Mouse (Mus musculus): Measurements from ENCODE around the gene Dgkq.

The Dgkq gene

DNA sequence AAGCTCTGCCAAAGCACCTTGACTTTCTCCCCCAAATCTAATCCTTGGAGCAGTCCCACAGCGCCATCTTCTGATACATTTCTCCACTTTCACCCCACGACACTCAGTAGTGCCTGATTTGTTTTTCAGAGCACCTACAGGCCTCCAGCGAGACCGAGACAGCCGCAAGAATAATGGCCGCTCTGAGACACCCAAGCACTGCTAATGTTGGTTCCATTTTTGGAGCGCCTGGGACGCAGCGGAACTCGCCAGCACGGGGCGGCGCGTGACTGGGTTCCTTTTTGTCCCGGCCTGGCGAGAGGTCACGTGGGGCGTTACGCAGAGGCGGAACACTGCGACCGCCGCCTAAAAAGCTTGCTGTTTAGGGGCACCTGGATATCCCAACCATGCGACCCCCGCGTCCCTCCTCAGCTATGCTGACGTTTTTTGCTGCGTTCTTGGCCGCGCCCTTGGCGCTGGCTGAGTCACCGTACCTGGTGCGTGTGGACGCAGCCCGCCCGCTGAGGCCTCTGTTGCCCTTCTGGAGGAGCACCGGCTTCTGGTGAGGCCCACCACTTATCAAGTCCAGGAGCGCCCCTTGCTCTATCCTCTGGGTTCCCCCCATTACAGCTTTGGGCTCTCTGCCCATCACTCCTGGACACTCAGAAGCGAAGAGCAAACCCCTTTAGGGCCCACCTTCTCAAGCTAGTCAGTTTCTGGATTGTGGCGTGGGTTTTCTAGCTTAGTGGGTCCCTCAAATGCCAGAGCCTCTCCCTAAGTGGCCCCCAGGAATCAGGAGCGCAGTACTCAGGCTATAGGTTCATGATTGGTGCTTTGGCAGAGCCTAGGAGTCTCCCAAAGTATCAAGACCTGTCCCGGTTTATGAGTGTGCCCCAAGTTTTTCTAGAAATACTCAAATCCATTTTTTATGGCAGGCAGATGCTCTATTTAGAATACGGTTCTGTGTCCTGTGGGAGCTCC lies at the start of gene Dgkq:
Gene Dgkq, minus strand, starts transcription at position 696 of the 960 bp plus-strand sequence.
- DNase-seq (ENCODE audit: low spot score in 2 of 2), result peak; percentile 69 to 77

DNA sequence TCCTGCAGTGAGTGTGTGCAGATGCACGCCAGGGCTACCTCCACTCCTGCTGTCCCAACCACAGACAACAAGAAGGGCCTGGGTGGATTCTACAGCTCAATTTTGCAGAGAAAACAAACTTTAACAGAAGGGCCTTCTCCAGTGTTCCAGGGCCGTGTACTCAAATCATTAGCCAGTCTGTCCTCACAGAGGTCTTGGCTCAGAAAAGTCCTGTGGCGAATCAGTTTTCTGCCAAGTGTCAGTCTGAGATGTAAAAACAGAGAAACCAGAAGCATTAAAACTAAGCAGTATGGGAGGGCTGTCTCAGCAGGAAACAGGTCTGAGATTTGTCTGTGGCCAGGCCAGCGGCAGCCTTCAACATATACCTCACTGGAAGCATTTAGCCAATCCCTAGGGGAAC lies 48.6 kb upstream of the Dgkq start:
- no peak for DNase-seq (ENCODE audit: low spot score in 2 of 2)

DNA sequence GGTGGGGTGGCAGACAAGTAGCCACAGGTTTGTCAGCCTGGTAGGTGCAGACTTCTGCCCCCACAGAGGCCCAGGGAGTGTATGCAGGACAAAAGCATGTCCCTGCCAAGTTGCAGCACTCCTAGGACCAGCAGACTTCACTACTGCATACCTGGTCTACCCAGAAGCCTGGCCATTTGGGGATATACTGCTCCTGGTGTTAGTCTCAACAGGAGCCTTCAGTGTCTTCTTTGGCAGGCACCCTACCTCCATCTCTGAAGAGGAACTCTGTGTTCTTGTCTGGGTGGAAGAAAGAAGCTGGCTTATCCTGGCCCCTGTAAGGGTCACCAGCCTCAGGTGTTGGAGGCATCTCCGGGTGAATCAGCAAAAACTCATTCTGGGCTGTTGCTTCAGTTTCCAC lies 46.5 kb upstream of the Dgkq start:
- DNase-seq (ENCODE audit: low spot score in 2 of 2), result no peak

DNA sequence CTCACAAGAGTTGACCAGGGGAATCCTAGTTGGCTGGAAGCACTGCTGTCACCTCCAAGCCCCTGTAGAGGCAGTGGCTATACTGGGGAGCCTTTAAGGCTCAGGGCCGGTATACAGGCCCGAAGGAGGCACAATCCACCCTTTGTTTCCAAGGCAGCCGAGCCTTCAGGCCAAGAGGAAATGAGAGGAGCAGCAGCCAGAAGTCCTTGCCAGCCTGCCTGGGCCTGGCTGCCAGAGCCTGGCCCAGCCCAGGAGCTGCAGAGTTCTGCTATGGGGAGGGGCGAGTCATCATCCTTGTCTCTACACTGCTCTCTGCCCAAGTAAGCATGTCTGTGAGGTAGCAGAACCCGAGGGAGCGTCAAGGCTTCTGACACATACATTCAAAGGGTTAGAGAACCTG lies 44.7 kb upstream of the Dgkq start:
- DNase-seq (ENCODE audit: low spot score in 2 of 2), result no peak

DNA sequence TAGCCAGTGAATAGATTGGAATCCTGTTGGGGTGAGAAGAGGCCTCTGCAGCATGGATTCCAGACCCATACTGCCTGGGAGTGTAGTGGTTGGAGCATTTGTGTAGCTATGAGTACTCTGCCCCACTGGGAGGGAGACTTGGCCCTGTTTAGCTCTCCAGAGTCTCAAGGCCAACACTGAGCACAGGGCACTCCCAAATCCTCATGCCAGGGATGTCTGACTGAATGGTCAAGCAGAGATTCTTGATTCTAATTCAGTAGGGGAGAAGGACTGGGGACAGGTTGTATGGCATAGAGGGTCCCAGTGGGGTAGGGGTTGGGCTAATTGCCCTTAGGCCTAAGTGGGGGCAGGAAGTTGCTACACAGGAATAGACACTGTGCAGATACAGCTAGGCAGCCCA lies 44.2 kb upstream of the Dgkq start:
- no peak for DNase-seq (ENCODE audit: low spot score in 2 of 2)

DNA sequence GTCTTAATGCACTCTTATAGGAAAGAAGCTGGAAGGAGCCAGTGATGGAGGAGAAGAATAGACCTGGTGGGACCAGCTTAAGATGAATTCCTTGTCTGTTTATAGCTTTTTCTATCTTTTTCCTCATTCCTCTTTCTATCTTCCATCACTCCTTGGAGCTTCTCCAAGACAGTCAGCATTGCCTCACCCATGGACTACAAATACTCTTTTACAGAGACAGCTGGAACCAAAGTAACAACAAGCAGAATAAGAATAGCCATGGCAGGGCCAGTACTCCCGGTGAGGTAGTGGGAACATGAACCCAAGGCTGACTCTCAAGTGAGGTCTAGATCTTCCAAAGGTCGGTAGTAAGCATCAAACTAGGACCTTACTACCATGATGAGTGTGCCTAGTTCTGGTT lies 43.6 kb upstream of the Dgkq start:
- no peak for DNase-seq (ENCODE audit: low spot score in 2 of 2)

DNA sequence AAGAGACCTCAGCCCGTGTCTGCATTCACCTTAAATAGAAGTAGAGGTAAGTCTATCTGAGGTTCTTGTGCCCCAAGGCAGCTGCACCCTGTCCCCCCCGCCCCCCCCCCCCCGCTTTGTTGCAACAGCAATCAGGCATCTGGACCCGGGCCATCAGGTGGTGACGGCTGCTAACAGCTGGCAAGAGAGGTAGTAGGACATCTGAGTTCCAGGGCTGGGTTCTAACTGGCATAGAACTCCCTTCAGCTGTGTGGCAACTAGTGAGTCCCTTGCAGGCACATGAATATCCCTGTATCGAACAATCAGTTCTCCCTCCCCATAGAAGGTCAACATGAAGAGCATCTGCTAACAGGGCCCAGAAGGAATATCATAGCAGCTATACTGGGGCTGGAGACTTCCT lies 42.5 kb upstream of the Dgkq start:
- no peak for DNase-seq (ENCODE audit: low spot score in 2 of 2)

DNA sequence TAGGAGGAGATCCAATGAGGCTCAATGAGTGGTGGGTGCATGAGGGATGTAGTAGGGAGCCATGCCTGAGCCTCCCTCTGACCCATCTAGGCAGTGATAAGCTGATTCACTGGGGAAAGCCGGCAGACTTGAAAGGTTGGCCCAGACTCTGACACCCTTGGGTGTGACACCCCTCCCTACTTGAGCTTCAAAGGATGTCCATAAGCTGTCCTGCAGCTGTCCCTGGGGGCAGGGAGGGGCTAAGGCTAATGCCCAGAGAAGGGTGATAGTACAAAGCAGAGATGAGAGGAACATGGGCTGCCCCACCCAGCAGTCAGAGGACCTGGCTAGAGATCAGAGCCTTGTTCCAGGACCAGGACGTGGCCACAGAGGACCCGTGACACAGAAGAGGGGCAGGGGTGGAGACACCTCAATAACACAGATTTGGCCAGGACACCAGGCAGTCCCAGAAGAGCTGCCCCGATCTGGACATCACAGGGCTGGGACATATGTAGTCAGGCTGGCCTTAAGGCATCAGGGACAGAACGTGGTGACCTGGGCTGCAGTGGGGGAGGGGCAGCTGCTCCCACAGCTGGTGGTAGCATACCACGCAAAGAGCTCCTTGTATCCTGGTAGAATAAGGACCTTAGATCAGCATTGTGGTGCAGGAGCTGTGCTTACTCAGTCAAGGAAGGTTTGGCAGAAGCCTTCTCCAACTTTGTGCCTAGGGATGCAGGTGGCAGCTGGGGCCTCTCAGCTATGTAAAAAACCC lies 39.7 kb upstream of the Dgkq start:
- no peak for DNase-seq (ENCODE audit: low spot score in 2 of 2)

DNA sequence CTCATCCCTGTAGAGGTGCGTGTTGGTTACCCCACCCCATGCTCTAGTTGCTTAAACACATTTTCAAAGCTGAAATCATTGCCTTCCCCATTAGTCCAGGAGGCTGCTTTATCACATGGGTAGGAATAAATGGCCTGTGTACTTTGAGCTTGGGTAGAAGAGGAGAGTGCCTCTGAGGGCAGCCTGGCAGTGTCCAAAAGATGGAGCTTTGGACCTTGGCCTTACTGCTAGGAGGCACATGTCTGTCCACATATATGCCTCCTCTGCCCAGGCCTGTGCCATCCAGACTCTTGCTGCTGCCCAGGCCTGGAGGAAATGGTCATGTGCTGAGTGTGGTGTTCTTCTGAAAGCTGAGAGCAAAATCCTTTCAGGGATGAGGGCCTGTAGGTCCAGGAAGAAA lies 38.9 kb upstream of the Dgkq start:
- no peak for DNase-seq (ENCODE audit: low spot score in 2 of 2)

DNA sequence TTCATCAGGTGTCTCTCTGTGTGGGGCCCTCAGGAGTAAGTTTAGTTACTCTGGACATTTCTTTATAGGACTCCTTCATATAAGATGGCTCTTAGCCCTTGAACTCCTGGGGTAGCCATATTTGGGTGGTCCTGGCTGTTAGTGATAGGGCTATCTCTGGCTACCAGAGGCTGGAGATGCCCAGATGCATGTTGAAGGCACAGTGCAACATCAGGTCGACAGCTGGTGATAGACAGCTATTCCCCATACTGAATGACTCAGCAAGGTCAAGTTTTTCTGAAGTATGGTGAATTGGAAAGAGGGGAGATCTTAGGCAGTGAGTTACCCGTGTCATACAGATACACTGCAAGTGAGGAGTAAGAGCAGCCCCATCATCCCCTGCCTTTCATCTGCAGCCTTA lies 38.3 kb upstream of the Dgkq start:
- DNase-seq (ENCODE audit: low spot score in 2 of 2), result no peak

DNA sequence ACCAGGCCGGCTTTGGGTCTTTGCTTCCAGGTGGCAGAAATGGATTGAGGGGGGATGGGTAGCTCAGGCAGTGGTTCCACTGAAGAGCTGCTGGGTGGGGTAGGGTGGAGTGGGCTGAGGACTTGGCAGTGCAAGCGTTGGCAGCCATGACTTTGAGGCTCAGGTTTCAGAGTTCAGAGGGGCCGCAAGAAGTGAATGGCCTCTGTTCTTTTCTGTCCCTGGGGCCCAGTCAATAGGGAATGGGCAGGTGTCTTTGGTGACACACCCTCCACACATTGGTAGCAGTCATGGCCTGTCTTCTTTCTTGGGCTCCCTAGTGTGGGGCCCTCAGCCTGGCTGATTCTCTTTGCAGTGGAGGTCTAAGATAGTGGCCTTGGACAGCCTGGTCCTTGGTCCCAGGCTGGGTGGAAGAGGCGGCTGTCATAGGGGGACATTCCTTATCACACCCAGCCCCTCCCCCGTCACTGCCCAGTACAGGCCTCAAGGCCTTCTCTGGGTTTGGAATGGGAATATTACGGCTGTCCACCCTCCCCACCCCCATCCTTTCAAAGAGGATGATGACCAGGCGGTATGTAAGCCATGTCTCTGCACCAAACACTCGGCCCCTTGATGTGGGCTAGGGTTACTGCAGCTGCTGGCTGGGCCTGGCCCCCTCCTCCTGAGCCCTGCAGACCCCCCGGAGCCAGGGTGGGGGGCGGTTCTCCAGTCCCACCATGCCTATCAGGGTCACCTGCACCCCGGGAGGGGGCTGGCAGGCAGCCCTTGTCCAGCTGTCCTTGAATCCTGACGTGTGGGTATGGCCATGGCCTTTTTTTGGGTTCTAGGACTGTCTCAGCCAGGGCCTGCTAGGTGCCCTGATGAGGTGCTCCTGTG lies 34.5 kb upstream of the Dgkq start:
- DNase-seq (ENCODE audit: low spot score in 2 of 2), result no peak

DNA sequence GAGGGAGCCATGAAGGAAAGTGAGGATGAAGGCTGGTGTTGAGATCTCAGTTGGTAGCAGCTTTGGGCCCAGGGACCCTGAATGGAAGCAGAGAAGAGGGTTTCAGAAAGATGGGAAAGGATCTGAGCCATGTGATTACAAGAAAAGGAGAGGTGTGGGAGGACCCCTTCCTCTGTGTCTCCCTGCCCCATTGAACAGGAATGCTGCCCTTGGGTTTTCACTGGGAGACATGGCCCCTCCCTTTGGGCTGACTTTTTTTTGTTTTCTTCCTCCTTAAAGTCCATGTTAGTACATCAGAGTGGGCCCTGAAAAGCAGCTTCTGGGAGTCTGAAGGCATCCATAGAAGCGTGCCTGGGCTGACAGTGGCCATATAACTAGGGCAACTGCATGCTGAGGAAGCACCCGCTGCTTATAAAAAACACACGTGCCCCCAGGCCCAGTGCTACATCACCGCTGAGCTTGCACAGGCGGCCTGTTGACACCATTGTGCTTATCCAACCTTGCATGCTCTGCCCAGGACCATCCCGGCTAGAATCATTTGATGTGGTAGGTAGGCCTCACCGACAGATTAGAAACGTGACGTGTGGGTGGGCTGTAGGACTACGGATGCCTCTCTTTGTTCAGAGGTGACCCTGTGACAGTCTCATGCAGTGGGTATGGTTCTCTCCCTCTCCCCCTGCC lies 32.0 kb upstream of the Dgkq start:
- DNase-seq (ENCODE audit: low spot score in 2 of 2), result no peak

DNA sequence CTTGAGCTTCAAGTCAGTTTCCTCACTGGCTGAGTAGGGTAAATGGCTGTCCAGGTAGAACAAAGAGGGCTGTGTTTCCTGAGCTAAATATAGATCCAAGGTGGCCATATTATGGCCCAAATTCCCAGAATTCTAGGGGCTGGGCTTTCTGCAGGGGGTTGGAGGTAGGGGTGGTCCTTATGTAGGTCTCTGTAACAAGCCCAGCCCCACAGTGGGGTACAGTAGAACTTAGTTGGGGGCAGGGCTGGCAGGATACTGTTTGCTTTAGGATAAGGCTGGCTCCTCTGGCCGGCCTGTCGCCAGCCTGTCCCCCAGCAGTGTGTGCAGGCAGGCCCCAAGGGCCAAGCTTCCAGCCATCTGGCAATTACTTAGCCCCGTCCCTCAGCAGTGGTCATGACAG lies 30.9 kb upstream of the Dgkq start:
- DNase-seq (ENCODE audit: low spot score in 2 of 2), result no peak

DNA sequence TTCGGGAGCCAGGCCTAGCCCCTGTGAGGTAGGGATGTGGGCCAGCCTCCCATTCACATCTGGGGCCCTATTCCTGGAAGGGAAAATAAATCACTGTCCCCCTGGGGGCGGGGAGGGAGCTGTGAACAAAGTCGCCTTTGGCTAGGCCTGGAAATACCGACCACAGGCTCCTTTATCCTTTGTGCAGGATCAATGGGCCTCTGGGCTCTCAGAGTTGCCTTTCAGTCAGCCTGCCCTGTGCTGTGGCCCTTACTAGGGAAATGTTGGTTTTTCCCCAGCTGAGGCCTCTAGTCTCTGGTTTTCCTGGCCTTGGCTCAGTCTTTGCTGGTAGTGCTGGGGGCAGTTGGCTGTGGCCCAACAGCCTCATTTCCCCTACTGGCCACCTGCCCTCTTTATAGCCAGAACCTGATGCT lies 27.9 kb upstream of the Dgkq start:
- no peak for DNase-seq (ENCODE audit: low spot score in 2 of 2)

DNA sequence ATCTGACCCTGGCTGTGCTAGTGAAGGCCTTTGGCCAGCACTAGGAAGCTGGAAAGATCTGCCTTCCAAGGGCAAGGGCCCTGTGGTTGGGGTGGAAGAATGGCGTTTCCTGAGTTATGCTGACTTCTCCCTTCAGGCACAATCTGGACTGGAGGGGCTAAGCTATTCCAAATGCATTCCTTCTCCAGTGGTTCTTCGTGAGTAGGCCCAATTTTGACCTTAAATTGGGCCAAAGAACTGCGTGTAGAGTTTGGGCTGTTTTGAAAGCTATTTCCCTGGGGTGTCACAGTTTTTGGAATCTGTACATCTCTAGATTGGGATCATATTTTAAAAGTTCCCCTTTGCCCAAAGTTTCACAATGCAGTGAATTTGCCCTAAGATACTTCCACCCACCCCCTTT lies 27.1 kb upstream of the Dgkq start:
- DNase-seq (ENCODE audit: low spot score in 2 of 2), result no peak

DNA sequence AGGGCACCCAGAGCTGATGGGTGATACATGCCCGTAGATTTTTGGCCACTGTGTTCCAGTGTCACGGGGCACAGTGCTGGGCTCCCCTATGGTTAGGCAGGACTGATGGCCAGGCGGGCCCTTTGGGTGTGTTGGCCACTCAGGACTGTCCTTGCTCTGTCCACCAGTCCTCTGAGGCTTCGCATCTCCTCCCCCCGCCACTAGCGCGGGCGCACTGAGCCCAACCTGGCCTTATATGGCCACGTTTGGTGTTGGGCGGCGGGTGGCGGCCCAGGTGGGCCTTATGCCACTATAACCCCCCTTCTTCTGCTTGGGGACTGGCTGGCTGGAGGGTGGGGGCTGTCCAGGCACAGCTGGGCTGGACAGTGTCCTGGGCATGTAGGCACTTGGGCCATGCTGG lies 26.4 kb upstream of the Dgkq start:
- DNase-seq (ENCODE audit: low spot score in 2 of 2), result no peak

DNA sequence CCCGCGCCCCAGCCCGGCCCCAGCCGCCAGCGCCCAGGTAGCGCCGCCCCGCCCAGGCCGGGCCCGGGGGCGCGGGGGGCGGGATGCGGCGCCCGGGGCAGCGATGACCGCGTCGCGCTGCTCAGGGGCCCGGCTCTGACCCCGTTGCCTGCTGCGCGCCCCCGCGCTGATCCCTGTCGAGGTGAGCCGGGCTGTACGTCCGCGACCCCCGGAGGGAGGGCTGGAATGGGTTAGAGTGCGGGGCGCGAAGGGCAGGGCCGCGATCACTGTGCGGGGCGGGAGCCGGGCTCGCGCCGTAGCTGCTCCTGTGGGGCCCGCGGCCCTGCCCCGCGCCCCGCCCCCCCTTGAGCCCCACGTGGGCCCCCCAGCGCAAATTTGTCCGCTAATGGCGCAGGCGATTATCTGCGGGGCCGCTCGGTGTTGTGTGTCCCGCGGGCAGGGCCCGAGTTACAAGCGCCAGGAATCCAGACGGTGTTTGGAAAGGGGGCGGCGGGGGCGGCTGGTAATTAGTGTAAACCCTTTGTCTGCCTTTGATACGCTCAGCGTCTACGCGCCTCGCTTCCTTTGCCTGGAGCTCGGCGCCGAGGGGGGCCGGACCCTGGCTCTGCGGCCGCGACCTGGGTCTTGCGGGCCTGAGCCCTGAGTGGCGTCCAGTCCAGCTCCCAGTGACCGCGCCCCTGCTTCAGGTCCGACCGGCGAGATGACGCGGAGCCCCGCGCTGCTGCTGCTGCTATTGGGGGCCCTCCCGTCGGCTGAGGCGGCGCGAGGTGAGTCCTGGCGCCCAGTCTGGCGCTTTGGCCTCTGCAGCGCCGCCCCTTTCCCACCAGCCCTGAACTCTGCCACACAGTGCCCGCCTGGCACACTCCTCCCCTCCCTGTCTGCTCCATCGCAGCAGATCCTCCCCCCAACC lies 25.1 kb upstream of the Dgkq start:
- peak in 1 of 2 experiments; percentile 26 for DNase-seq (ENCODE audit: low spot score in 2 of 2)

DNA sequence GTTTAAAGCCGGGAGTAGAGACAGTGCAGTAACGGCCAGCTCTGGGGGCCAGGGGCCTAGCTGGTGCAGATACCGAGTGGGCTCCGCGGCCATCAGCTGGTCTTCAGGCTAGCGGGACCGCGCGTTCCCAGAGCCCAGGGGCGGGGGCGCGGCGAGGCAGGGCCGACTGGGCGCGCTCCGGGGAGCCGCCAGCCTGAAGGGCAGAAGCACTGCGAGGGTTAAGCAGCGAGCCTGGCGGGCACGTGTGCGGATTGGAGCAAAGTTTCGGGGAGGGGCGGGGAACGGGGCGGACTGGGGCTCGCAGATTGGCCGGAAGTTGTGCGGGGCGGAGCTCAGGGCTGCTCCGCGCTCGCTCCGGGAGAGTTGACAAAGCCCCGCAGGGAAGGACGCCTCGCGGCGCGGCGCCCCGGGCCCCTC lies 24.4 kb upstream of the Dgkq start:
- peak; percentile 73 to 79 for DNase-seq (ENCODE audit: low spot score in 2 of 2)

DNA sequence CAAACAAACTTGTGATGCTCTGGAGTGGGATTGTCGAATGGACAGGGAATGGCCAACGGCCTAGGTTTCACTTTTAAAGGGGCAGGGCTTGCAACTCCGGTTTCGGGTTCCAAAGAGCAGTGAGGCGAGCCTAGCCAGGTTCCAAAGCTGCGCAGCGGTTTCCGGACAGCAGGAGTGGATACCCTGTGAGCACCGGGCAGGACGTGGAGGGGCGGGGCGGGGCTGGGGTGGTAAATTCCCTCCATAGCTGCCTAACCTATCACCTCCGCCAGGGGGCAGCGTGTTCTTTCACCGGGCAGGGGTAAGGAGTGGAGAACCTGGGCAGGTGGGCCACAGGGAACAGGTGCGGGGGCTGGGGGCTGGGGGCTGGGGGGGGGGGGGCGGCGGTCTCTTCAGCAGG lies 22.8 kb upstream of the Dgkq start, which contains the start of gene Fgfrl1:
Gene Fgfrl1, plus strand, starts transcription at position 112 of the 400 bp plus-strand sequence.
- peak; percentile 57 to 70 for DNase-seq (ENCODE audit: low spot score in 2 of 2)

DNA sequence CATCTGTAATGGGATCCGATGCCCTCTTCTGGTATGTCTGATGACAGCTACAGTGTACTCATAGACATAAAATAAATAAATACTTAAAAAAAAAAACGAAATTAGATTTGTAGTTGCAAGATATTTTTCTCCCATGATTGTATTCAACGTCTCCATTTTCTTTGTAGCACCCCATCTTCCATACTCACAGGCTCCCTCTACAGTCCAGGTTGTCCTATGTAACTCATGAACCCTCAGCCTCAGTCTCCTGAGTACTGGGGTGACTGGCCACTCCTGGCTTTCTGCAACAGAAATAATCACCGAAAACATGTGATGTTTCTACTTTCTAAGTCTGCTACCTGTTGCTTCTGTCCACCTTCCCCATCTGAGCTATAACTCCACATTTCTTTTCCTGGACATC lies 21.7 kb upstream of the Dgkq start:
- DNase-seq (ENCODE audit: low spot score in 2 of 2), result no peak

Measured in spleen, postnatal 14 days (tissue).